Mouse (Mus musculus): ENCODE measurements around the gene Slit3. TPM values are rescaled to one million over a fixed set of nuclear protein-coding genes. Genes with fewer than 3 reads are reported as not detected.

Slit3 gene
- polyA plus RNA-seq, 1 experiment from 2014 or later, result 20.4 TPM

DNA sequence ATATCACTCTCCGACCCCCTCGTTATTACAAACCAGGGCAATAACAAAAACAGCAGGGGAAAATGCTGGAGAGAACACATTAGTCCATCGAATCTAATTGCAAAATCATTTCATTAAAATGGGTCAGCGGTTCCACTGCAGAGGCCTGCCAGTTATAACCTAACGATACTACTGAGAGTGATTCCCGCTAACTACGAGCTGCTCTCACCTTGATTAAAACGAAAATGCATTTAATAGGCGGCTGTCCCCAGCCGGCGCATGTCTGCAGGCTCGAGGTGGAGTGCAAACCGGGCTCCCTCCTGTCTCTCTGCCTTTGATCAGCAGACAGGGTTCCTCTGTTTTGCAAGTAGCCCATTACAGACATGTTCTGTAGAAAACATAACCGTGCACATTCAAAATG lies 498.4 kb downstream of the Slit3 start:
- H3K4me3 ChIP-seq (ENCODE audit: low read length), result no peak overlapping the region
- H3K27ac ChIP-seq (ENCODE audit: low read depth, low read length), result no peak overlapping the region
- no peaks in the 10 kb centered on the region for H3K9me3 ChIP-seq (ENCODE audit: control insufficient read depth, low read length)
- no peak overlapping the region for H3K9ac ChIP-seq (ENCODE audit: low read depth, low read length)
- H3K4me2 ChIP-seq (replicated peaks; ENCODE audit: low read depth, low read length), result no peak overlapping the region
- no peak for ATAC-seq (ENCODE audit: low FRiP score, low TSS enrichment)
- no peaks in the 10 kb centered on the region for H3K36me3 ChIP-seq (ENCODE audit: control insufficient read depth, insufficient read depth, low read length)
- 89% methylated on average over 14 of the region's 14 CpGs for WGBS
- H3K4me1 ChIP-seq (ENCODE audit: control insufficient read depth, insufficient read depth, low read length), result no peaks in the 10 kb centered on the region
- no peaks in the 10 kb centered on the region for H3K27me3 ChIP-seq (ENCODE audit: control insufficient read depth, insufficient read depth, low read length)

DNA sequence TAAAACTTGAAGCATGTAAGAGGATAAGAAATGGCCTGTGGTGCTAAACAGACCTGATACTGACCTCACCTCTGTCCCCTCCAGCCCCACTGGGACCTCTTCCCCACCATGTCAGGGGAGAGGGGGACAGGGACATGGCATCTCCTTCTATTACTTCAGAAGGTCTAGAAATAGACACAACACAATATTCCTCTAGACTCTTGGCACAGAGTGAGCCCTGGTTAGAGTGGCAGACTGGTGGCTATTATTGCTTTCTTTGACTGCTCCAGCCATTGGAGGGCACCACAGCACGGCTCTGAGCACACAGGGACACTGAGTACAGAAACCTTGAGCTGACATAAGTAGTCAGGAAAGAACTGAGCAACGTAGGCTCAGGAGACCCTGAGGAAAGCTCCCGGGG lies 501.7 kb downstream of the Slit3 start:
- Histone ChIP-seq H3K27me3 (ENCODE audit: control insufficient read depth, insufficient read depth, low read length) (no peaks in the 10 kb centered on the region), H3K9me3 (ENCODE audit: control insufficient read depth, low read length) (no peaks in the 10 kb centered on the region), H3K4me1 (ENCODE audit: control insufficient read depth, insufficient read depth, low read length) (no peaks in the 10 kb centered on the region), H3K27ac (ENCODE audit: low read depth, low read length) (no peak overlapping the region), H3K4me2 (replicated peaks; ENCODE audit: low read depth, low read length) (no peak overlapping the region), H3K4me3 (ENCODE audit: low read length) (no peak overlapping the region), H3K36me3 (ENCODE audit: control insufficient read depth, insufficient read depth, low read length) (no peaks in the 10 kb centered on the region), H3K9ac (ENCODE audit: low read depth, low read length) (no peak overlapping the region)
- 82% methylated on average over 3 of the region's 3 CpGs for WGBS
- ATAC-seq (ENCODE audit: low FRiP score, low TSS enrichment), result no peak

DNA sequence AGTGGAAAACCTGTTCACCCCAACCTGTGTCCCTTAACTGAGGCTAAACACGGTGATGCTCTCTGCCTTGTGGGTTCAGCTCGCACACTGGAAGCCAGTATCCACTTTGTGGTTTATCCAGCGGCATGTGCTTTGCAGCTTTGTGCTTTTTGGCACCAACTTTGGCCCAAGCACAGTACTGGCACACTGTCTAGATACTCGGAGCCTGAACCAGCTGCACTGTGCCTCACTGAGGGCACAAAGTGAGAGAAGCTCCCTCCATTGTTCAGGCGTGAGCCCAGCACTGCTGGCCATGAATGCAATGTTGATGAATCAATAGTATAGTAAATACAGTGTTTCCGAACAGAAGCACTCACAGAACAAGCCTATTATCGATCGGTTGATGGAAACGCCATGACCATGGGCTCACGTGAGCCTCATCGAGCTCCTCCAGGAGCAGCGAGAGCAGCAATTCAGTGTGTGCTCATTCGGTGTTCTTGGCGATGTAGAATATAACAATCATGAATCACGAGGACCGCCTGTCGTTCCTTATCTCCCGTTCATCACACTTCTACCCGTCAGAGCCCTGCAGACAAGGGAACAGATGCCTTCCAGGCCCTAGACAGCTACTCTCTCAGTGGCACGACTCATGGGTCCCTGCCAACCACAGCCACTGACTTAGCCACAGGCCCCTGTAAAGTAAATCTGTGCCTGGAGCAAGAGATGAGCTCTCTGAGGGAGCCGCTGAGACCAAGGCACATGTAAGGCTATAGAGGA lies 503.7 kb downstream of the Slit3 start:
- no peaks in the 10 kb centered on the region for H3K9me3 ChIP-seq (ENCODE audit: control insufficient read depth, low read length)
- 87% methylated on average over 21 of the region's 21 CpGs for WGBS

DNA sequence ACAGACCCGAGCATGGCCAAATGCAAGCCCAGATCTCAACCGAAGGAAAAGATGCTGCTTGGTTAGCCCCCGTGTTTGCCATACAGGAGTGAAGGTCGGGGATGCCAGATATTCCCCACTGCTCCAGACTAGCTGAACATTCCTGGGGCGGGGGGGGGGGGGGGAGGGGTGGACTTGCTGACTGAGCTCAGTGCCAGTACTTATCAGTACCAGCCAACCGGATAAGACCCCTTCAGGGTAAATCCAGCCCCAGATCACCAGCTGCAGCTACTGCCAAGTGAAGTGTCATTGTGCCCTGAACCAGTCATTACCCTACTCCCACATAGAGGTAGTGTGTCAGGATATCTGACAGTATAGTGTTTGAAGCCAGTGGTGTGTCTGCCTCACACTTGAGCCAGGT lies 504.6 kb downstream of the Slit3 start:
- H3K9me3 ChIP-seq (ENCODE audit: control insufficient read depth, low read length), result no peaks in the 10 kb centered on the region
- H3K4me3 ChIP-seq (ENCODE audit: low read length), result no peak overlapping the region
- WGBS, result 70% methylated on average over 6 of the region's 6 CpGs
- no peak overlapping the region for H3K9ac ChIP-seq (ENCODE audit: low read depth, low read length)
- ATAC-seq (ENCODE audit: low FRiP score, low TSS enrichment), result no peak; the same call in 1 of the 2 replicates
- no peak overlapping the region for H3K4me2 ChIP-seq (replicated peaks; ENCODE audit: low read depth, low read length)
- H3K27ac ChIP-seq (ENCODE audit: low read depth, low read length), result no peak overlapping the region
- no peaks in the 10 kb centered on the region for H3K4me1 ChIP-seq (ENCODE audit: control insufficient read depth, insufficient read depth, low read length)
- H3K36me3 ChIP-seq (ENCODE audit: control insufficient read depth, insufficient read depth, low read length), result no peaks in the 10 kb centered on the region
- H3K27me3 ChIP-seq (ENCODE audit: control insufficient read depth, insufficient read depth, low read length), result no peaks in the 10 kb centered on the region

More for the DNA sequence above, 503.7 kb downstream of the Slit3 start:
- Histone ChIP-seq H3K27me3 (ENCODE audit: control insufficient read depth, insufficient read depth, low read length) (no peaks in the 10 kb centered on the region), H3K4me3 (ENCODE audit: low read length) (no peak overlapping the region), H3K4me1 (ENCODE audit: control insufficient read depth, insufficient read depth, low read length) (no peaks in the 10 kb centered on the region), H3K9ac (ENCODE audit: low read depth, low read length) (no peak overlapping the region), H3K27ac (ENCODE audit: low read depth, low read length) (no peak overlapping the region), H3K4me2 (replicated peaks; ENCODE audit: low read depth, low read length) (no peak overlapping the region), H3K36me3 (ENCODE audit: control insufficient read depth, insufficient read depth, low read length) (no peaks in the 10 kb centered on the region)
- ATAC-seq (ENCODE audit: low FRiP score, low TSS enrichment), result no peak

DNA sequence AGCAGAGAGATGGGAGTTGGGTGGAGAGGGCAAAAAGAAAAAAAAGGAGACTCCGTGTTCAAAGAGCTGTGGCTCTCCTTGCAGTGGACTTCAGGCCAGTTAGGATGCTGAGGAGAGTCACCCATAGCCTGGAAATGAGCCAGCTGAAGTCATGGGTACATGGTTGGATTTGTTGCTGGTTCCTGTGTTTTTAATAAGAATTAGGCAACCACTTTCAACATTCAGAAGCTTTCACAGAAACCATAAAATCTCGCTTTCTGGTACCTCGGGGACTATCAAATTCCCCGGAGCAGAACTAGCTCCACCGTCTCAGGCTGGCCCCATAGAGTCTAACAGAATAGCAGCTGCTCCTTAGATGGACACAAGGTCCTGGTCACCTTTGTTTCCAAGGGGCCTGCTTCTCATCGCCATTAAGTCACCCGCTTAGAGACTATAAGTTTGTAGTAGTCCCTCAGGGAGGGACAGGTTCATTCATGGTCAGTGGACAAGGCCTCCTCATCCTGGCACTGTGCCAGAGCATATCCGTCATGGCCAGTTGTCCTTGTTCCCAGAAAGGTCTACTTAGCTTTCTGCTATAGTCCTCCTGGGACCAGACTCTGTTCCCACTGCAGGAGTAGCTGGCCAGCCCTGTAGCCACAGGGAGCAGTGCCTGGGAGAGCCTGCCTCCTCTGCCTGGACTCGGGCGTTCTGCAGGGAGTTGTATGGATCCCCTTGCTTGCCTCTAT lies 505.3 kb downstream of the Slit3 start:
- Histone ChIP-seq H3K27ac (ENCODE audit: low read depth, low read length) (no peak overlapping the region), H3K9me3 (ENCODE audit: control insufficient read depth, low read length) (no peaks in the 10 kb centered on the region), H3K4me3 (ENCODE audit: low read length) (no peak overlapping the region), H3K9ac (ENCODE audit: low read depth, low read length) (no peak overlapping the region), H3K4me1 (ENCODE audit: control insufficient read depth, insufficient read depth, low read length) (no peaks in the 10 kb centered on the region), H3K4me2 (replicated peaks; ENCODE audit: low read depth, low read length) (no peak overlapping the region), H3K27me3 (ENCODE audit: control insufficient read depth, insufficient read depth, low read length) (no peaks in the 10 kb centered on the region), H3K36me3 (ENCODE audit: control insufficient read depth, insufficient read depth, low read length) (no peaks in the 10 kb centered on the region)
- 58% methylated on average over 10 of the region's 10 CpGs for WGBS
- peak; percentile 20; the same call in 1 of the 2 replicates for ATAC-seq (ENCODE audit: low FRiP score, low TSS enrichment)

DNA sequence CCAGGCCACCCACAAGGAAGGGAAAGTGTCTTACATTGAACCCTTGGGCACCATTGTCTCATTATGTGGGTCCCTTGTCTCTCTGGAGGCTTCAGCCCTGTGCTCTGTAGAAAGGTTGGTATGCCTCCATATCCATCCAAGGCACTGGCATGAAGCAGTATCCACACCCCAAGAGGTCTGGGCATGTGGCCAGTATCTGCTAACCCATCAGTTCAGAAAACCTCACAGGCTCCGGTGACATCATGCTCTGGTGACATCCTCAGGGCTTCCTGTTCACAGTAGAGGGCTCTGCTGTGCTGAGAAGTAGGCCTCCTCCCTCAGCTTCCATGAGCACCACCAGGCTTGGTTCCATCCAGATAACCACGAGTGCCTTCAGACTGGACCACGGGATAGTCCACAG lies 506.8 kb downstream of the Slit3 start:
- H3K4me1 ChIP-seq (ENCODE audit: control insufficient read depth, insufficient read depth, low read length), result no peaks in the 10 kb centered on the region
- H3K36me3 ChIP-seq (ENCODE audit: control insufficient read depth, insufficient read depth, low read length), result no peaks in the 10 kb centered on the region; the same call in 1 of the 2 replicates
- no peak overlapping the region for H3K9ac ChIP-seq (ENCODE audit: low read depth, low read length)
- no peak overlapping the region for H3K27ac ChIP-seq (ENCODE audit: low read depth, low read length)
- H3K9me3 ChIP-seq (ENCODE audit: control insufficient read depth, low read length), result no peaks in the 10 kb centered on the region
- no peak overlapping the region for H3K4me3 ChIP-seq (ENCODE audit: low read length)
- 80% methylated on average over 3 of the region's 3 CpGs for WGBS
- no peaks in the 10 kb centered on the region for H3K27me3 ChIP-seq (ENCODE audit: control insufficient read depth, insufficient read depth, low read length)
- ATAC-seq (ENCODE audit: low FRiP score, low TSS enrichment), result no peak; the same call in 1 of the 2 replicates
- H3K4me2 ChIP-seq (replicated peaks; ENCODE audit: low read depth, low read length), result no peak overlapping the region

DNA sequence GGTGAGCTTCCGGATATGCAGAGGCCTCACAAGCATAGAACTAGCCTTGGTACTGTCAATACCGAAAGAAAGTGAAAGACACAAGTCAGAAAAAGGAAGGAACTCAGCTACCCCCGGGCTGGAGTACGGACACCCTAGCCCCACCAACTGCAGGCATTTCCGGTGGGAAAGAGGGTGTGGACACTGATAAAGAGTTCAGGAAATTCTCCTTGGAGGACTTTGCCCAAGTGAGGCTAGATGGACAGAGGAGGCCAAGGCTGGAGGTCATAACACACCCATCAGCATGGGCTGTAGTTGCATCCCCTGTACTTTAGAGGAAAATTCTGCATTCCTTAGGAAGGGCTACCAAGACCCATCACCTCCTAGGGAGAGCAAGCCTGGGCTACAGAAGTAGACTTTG lies 511.2 kb downstream of the Slit3 start:
- H3K36me3 ChIP-seq (ENCODE audit: control insufficient read depth, insufficient read depth, low read length), result no peaks in the 10 kb centered on the region; the same call in 1 of the 2 replicates
- H3K4me2 ChIP-seq (replicated peaks; ENCODE audit: low read depth, low read length), result no peak overlapping the region
- H3K4me1 ChIP-seq (ENCODE audit: control insufficient read depth, insufficient read depth, low read length), result no peaks in the 10 kb centered on the region
- no peak overlapping the region for H3K27ac ChIP-seq (ENCODE audit: low read depth, low read length)
- ATAC-seq (ENCODE audit: low FRiP score, low TSS enrichment), result no peak
- H3K4me3 ChIP-seq (ENCODE audit: low read length), result no peak overlapping the region
- 89% methylated on average over 5 of the region's 5 CpGs for WGBS
- H3K9ac ChIP-seq (ENCODE audit: low read depth, low read length), result no peak overlapping the region
- H3K9me3 ChIP-seq (ENCODE audit: control insufficient read depth, low read length), result no peaks in the 10 kb centered on the region
- H3K27me3 ChIP-seq (ENCODE audit: control insufficient read depth, insufficient read depth, low read length), result no peaks in the 10 kb centered on the region

DNA sequence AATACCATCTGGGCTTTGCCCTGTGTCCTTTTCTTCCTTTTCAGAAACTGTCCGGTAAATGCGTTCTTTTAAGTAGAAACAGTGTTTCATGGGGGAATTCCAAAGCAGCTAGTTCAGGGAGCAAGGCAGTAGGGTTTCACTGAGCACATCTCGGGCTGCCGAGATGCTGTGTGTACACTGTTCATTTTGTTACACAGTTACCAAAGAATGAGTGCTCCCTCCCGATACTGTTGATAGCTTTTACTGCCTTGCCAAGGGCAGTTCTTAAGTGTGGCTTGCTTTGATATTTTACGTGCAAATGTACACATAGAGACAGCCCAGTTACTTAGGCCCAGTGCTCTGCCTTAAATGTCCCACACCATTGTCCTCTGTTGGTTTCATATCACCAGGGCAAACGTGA lies 516.1 kb downstream of the Slit3 start:
- H3K27me3 ChIP-seq (ENCODE audit: control insufficient read depth, insufficient read depth, low read length), result no peaks in the 10 kb centered on the region
- ATAC-seq (ENCODE audit: low FRiP score, low TSS enrichment), result no peak
- H3K27ac ChIP-seq (ENCODE audit: low read depth, low read length), result no peak overlapping the region
- H3K9ac ChIP-seq (ENCODE audit: low read depth, low read length), result no peak overlapping the region
- H3K4me3 ChIP-seq (ENCODE audit: low read length), result no peak overlapping the region
- H3K4me1 ChIP-seq (ENCODE audit: control insufficient read depth, insufficient read depth, low read length), result peaks cover 10% of the 10 kb centered on the region; the same call in 1 of the 2 replicates
- H3K9me3 ChIP-seq (ENCODE audit: control insufficient read depth, low read length), result no peaks in the 10 kb centered on the region
- no peak overlapping the region for H3K4me2 ChIP-seq (replicated peaks; ENCODE audit: low read depth, low read length)
- WGBS, result 75% methylated on average over 7 of the region's 7 CpGs
- H3K36me3 ChIP-seq (ENCODE audit: control insufficient read depth, insufficient read depth, low read length), result no peaks in the 10 kb centered on the region; the same call in 1 of the 2 replicates

DNA sequence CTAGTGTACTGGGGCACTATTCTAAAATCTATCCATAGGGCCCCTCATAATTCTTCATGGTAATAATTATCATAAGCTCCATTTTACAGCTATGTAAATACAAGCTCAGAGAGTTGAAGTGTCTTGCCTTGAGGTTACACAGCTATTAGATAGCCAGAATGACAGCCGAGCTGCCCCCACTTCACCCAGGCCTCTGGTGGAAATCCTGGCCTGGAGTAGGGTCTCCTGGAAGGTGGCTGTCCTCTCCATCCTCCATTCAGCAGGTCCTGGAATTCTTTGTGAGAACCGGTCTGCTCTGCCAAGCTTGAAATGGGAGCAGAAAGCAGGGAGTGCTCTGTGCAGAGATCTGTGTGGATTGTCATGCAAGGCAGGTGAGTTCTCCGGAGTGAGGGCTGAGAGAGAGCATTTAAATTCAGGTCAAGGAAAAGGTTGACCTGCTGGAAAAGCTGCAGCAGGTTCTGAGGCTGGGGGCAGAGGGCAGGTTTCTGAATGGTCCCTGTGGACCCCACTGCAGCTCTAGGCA lies 517.9 kb downstream of the Slit3 start:
- no peaks in the 10 kb centered on the region; the same call in 1 of the 2 replicates for H3K36me3 ChIP-seq (ENCODE audit: control insufficient read depth, insufficient read depth, low read length)
- no peaks in the 10 kb centered on the region for H3K9me3 ChIP-seq (ENCODE audit: control insufficient read depth, low read length)
- H3K27ac ChIP-seq (ENCODE audit: low read depth, low read length), result no peak overlapping the region
- peaks cover 10% of the 10 kb centered on the region; the same call in 1 of the 2 replicates for H3K4me1 ChIP-seq (ENCODE audit: control insufficient read depth, insufficient read depth, low read length)
- no peak overlapping the region for H3K4me3 ChIP-seq (ENCODE audit: low read length)
- ATAC-seq (ENCODE audit: low FRiP score, low TSS enrichment), result peak; percentile 44; the same call in 1 of the 2 replicates
- H3K9ac ChIP-seq (ENCODE audit: low read depth, low read length), result no peak overlapping the region
- H3K4me2 ChIP-seq (replicated peaks; ENCODE audit: low read depth, low read length), result peak overlapping the region; percentile 26
- no peaks in the 10 kb centered on the region for H3K27me3 ChIP-seq (ENCODE audit: control insufficient read depth, insufficient read depth, low read length)
- 7% methylated on average over 3 of the region's 3 CpGs for WGBS
